Mouse (Mus musculus) spleen, postnatal 4 days (tissue): Measurements from ENCODE around the gene Adcyap1r1.

Source experiments
- DNase-seq, 2 experiments: peaks; one replicate each; pipeline ENCODE4 v3.0.0; 2022; ENCODE audit warnings: low spot score in 2 of 2

Gene Adcyap1r1

GRCm38 (mm10) chr6:55448976-55449678 lies 2.7 kb upstream of the Adcyap1r1 start:
- DNase-seq, result no peak

DNA sequence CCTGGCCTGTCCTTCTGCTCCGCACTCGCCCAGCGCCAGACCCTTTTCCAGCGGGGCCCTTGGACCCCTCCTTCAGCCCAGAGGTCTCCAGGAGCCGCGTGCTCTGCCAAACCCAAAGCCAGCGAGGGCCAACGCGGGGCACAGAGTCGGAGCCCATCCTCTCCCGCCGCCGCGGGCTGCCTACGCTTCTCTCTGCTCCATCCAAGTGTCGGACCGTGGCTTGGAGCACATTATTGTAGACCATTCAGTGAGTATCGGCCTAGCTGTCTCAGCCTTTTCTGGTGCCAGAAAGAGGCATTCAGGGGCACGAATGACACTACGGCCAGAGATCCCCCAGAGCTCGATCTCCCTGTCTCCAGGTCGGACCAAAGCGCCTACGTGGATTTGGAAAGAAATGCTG lies 603 bp downstream of the Adcyap1r1 start:
- DNase-seq, result no peak

GRCm38 (mm10) chr6:55453548-55453947 lies 1.8 kb downstream of the Adcyap1r1 start:
- no peak for DNase-seq

- DNase-seq, result no peak
Observed at GRCm38 (mm10) chr6:55455641-55456040, 3.9 kb downstream of the Adcyap1r1 start.

- no peak for DNase-seq
Observed at GRCm38 (mm10) chr6:55457727-55458126, 5.9 kb downstream of the Adcyap1r1 start.

DNA sequence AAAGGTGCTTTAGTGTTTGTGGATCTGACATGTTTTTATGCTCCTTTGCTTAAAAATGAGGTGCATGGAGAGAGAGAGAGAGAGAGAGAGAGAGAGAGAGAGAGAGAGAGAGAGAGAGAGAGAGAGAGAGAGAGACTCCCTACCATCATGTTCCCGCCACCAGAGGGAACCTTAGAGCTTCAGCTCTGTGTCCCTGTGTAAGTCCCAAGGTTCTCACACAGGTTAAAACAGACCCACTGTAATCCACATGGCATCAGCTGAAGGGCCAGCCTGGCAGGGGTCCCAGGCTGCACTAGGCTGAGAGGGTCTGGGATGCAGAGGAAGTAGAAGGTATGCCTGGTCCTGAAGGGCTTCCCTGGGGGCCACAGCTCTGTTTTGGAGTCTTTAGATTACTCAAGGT lies 6.4 kb downstream of the Adcyap1r1 start:
- DNase-seq, result no peak

DNA sequence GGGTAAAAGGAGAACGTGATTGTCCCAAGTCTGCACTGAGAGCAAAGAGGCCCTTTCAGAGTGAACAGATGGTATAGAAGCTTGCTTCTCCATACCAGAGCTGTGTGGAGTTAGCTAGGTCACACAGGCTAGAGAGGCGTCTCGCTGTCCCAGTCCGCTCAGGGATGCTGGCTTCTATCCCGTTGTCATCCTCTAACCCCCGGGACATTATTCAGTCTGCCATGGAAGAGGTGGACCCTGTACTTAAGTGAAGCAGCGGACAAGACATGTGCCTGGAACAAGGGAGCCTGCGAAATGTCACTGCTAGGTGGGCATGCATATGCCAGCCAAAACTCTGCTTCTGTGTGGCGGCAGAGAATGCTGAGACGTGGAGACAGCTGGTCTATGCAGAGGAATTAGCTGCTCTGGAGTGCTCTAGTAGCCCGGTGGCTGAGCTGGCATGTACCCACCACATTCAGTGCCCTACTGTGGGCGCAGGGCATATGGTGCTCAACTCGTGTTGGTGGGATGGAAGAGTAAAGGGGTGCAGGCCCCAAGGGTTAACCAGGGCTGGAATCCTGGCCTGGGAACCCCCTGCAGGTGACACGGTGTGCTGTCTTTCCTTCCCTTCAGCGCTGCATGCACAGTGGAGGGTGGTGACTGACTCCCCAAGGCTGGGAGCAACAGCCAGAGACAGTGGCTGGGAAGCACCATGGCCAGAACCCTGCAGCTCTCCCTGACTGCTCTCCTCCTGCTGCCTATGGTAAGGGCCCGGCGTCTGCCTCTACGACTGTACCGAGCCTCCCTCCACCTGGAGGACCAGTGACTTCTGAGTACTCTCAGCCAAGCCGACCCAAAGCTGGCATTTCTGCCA lies 8.0 kb downstream of the Adcyap1r1 start:
- DNase-seq, result no peak

DNA sequence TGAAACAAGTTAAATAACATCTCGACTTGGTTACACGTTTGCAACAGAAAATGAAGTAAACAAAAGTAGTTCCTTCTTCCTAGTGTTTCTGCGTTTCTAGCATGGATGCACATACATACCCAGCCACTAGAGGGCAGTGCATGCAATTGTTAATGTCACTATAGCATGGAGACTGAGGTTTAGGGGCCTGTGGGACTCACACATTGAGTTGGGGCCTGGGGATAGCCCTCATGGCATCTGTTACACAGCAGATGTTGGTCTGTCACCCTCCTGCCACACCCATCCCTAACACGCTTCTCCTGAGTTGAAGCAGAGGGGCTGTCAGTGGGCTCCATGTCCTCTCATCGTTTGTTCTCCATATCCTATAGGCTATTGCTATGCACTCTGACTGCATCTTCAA lies 9.4 kb downstream of the Adcyap1r1 start:
- DNase-seq, result no peak

GRCm38 (mm10) chr6:55461678-55462077 lies 9.9 kb downstream of the Adcyap1r1 start:
- DNase-seq, result no peak

DNA sequence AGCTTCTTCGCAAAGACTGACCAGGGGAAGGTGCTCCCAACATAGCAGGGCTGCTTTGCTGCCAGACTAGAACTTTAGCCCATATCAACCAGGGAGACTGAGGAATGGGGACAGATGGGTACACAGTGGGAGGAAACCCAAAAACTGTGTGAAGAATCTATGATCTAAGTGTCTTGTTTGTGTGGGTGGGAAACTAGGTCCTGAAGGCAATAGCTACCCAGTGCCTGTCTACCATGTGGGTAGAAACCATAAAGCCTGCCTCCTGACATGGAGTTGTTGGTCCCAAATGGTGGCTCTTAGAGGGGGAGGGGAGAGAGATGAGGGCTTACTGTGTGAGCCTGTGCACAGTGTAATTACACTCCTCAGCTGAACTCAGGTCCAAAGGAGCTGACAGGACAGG lies 10.6 kb downstream of the Adcyap1r1 start:
- no peak for DNase-seq

DNA sequence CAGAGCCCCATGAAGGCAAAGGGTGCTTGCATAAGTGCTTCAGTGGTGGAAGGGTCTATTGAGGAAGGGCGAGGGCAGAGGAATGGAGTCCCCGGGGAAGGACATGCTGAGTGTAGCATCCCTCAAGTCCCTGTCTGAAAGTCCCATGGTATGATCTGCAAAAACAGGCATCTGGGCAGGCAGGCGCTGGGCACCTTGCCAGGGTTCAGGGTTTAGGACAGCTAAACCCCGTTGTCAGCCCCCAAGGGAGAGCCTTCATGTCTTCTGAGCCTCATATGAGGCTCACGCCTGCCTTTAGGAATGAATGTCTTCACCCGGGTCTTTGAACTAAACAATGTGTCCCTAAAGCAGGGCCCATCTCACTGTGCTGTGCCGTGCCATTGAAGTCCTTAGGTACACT lies 12.2 kb downstream of the Adcyap1r1 start:
- no peak for DNase-seq

- DNase-seq, result no peak
Observed at GRCm38 (mm10) chr6:55465311-55465710, 13.5 kb downstream of the Adcyap1r1 start.

DNA sequence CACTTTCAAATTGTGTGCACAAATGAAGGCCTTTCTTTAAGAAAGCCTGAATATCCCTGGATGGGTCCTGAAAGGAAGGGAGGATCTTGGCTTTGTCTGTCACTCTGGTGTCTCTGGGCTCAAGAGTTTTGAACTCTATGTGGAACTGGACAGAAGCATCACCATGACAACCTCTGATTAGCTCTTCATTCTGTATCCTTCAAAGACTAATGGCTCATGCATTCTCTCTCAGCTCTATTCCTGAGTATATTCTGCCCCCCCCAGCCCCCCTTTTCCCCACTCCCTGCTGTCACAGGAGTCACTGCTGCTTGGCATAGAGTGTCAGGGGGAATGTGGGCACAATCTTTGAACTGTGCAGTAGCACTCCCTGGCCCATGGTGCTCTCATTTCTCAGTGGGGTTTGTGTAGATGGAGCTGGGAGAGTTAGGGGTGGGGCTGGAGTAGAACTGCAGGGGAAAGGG lies 14.6 kb downstream of the Adcyap1r1 start:
- DNase-seq, result no peak

DNA sequence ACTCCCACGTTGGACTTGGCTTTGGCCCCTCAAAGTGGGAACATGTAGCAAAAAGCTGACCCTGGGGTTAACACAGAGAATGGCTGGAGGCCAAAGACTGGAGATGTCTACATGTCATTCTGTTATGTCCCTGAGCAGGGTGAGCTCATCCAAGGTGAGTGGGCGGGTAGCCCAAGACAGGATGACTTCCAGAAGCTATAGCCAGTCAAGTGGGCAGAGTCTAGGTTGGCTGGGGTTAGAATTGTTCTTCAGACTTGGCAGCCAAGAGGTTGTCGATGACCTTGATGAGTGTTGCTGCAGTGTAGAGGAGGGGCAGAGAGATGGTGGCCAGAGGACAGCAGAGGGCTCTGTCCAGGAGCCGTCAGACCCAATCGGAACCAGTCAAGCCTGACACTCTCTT lies 18.9 kb downstream of the Adcyap1r1 start:
- no peak for DNase-seq

DNA sequence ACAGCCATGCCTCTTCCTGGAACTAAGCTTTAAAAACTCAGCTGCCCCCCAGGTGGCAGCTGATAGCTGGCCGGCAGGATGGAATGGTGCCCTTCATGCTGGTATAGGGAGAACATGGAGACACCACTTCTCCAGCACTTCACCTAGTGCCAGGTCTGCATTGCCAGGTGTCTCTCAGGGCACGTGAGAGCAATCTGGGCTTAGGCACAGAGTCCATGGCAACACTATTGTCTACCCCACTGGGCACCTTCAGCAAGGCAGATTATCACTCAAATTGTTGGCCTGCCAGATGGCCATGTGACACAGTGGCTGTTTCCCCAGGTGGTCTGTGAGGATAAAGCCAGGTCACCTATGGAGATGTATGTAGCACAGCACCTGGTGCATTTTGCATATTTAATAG lies 20.6 kb downstream of the Adcyap1r1 start:
- DNase-seq, result no peak

DNA sequence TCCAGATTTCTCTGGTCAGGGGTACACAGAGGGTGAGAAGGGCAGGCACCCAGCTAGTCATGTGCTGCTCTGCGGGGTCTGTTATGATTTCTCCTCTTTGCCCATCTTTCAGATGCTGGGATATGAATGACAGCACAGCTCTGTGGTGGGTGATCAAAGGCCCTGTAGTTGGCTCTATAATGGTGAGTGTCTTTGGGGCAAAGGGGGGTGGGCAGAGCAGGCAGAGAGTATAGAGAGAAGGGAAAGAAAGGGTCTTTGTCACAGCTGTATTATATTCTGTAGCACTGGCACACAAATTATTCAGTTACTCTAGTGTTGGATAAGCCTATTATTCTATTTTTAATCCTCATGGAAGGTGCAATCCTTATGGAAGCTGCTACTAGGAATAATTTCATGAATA lies 29.2 kb downstream of the Adcyap1r1 start:
- DNase-seq, result no peak

DNA sequence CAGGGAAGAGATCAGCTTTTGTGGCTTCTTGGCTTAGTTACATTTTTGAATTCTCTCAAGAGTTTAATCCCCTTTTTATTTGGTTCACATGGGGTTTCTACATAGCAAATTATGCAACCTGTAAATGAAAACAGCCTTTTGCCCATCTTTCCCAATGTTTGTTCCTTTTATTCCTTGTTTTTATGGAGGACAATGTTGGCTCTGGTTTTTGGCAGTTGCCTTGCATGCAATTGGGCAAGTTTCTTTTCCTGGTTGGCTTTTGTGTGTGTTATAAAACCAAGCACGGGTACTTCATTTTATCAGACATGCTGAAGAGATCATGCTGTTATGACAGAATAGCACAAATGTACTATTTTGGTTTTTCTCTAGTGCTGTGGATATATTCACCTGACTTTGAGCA lies 30.7 kb downstream of the Adcyap1r1 start:
- no peak for DNase-seq

- no peak for DNase-seq
Observed at GRCm38 (mm10) chr6:55483360-55483759, 31.6 kb downstream of the Adcyap1r1 start.

- no peak for DNase-seq
Observed at GRCm38 (mm10) chr6:55484224-55484623, 32.4 kb downstream of the Adcyap1r1 start.

DNA sequence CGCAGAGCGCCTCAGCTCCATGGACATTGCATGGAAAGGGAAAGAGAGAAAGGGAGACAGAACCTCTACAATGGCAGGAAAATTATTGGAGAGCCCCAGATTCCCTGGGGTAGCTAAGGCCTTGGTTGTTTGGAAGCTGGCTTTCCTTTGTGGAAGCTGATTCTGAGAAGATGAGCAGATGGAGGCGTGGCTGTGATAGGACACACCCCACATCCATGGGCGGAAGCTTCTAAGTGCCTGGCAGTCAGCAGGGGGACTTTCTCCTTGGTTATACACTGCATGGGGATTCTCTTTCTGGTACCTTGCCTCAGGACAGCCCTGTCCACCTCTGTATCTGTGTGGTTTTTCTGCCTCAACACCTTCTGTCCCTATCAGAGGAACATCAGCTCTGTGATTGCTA lies 33.4 kb downstream of the Adcyap1r1 start:
- DNase-seq, result no peak

DNA sequence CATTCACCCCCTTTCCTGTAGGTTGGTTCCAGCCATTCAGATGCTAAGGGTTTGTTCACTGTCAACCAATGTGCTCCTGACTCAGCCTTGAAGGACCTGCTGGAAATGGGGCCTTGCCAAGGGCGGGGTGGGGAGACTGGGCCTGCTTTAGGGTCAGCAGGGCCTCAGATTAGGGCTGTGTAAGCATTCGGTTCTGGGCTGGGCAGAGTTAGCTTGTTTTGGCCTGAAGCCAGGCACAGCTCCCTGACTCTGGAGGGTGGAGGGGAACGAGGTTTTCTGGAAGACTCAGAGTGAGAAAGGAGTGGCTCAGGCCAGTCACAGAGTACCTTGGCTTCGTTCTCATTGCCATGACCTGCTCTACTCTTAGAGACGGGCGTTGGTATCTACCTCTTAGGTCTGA lies 35.9 kb downstream of the Adcyap1r1 start:
- DNase-seq, result no peak

DNA sequence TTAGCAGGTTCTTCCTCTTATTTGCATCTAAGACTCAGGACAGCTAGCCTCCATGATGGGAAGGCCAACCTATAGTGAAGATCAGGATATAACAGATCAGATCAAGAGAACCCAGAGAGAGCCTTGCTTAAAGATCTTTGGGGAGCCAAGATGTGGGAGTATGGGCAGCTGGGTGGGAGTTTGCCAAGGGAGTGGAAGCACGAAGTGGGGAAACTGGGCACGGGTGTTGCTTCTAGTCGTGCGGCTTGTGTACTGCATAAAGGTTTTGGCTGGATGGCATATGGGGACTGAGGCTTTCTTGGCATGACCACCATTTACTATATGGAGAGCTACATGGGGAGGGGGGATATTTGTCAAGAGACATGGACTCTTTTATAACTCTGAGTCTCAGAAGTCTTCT lies 44.4 kb downstream of the Adcyap1r1 start:
- no peak for DNase-seq

DNA sequence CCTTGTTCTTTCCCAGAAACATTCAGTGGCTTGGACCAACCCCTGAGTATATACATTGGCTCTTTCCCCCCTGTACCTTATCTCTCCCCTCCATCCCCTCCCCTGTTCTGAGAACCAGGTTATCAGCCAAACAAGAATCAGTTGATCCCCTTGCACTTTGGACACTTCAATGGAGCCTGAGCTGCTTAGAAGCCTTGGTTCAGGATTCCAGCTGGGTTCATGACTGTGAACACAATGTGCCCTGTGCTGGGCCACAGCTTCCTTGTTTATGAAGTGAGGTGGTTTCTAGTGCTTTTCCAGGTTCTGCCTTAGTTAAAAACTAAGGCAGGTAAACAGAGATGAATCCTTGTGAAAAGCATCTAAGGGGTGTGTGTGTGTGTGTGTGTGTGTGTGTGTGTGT lies 47.0 kb downstream of the Adcyap1r1 start:
- no peak for DNase-seq
